Mouse (Mus musculus): ENCODE results near the gene Adgre5. TPM values are rescaled to one million over a fixed set of nuclear protein-coding genes. Genes with fewer than 3 reads are reported as not detected.

The Adgre5 gene
- polyA plus RNA-seq, 1 experiment from 2014 or later: 78.2 TPM

DNA sequence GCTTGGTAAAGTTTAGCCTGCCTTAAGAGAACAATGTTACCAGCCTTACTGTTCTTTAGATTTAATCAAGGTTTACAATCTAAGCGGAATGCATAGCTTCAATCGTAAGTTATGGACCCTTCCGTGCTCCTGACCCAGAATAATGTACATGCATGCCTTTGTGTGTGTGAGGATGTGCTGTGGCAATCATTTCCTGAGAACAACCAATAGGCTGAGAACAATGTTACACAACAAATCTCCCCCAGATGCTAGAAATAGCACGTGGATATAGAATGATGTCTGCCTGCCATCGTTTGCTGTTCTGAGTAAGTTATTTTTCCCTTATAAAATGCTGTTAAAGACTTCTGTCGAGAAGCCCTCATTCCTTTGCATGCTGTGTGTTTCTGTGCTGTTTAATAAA is 8.2 kb downstream of the Adgre5 start:
- no peak for ATAC-seq (ENCODE audit: low read depth)

DNA sequence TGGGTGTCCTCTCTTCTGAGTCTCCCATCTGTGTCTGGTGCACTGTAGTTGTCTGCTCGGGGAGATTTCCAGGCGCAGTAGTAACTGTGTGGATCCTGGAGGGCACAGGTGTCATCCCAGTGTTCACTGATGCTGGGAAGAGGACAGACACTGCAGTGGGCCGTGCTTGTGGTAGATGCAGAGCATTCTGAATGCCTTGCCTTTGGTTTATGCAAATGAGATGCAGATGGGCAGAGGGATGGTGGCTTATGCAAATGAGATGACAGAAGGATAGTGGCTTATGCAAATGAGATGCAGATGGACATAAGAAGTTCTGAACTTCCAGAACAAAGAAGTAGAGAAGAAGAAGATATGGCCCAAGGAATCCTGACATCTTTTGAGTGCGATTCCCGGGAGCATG is 9.2 kb downstream of the Adgre5 start:
- Histone ChIP-seq H3K27me3 (ENCODE audit: control insufficient read depth, insufficient read depth, low read depth, low read length) (no peaks in the 10 kb centered on the region), H3K36me3 (ENCODE audit: control insufficient read depth, insufficient read depth, low read length) (peaks cover 11% of the 10 kb centered on the region), H3K9me3 (ENCODE audit: control insufficient read depth, low read length) (no peaks in the 10 kb centered on the region), H3K4me1 (replicated peaks; ENCODE audit: control insufficient read depth, insufficient read depth, low read length) (no peaks in the 10 kb centered on the region), H3K9ac (ENCODE audit: low read length) (no peak overlapping the region), H3K4me2 (ENCODE audit: low read depth, low read length) (no peak overlapping the region), H3K4me3 (ENCODE audit: low read length) (no peak overlapping the region), H3K27ac (ENCODE audit: low read length) (no peak overlapping the region)
- no peak for ATAC-seq (ENCODE audit: low read depth)
- WGBS: 73% methylated on average over 5 of the region's 5 CpGs

More for the DNA sequence above, 8.2 kb downstream of the Adgre5 start:
- no peak overlapping the region for H3K9ac ChIP-seq (ENCODE audit: low read length)
- no peak overlapping the region for H3K4me3 ChIP-seq (ENCODE audit: low read length)
- no peaks in the 10 kb centered on the region for H3K27me3 ChIP-seq (ENCODE audit: control insufficient read depth, insufficient read depth, low read depth, low read length)
- peaks cover 10% of the 10 kb centered on the region for H3K36me3 ChIP-seq (ENCODE audit: control insufficient read depth, insufficient read depth, low read length)
- peaks cover 5% of the 10 kb centered on the region for H3K4me1 ChIP-seq (replicated peaks; ENCODE audit: control insufficient read depth, insufficient read depth, low read length)
- H3K27ac ChIP-seq (ENCODE audit: low read length): no peak overlapping the region
- WGBS: 66% methylated on average over 6 of the region's 6 CpGs
- no peaks in the 10 kb centered on the region for H3K9me3 ChIP-seq (ENCODE audit: control insufficient read depth, low read length)
- H3K4me2 ChIP-seq (ENCODE audit: low read depth, low read length): no peak overlapping the region

DNA sequence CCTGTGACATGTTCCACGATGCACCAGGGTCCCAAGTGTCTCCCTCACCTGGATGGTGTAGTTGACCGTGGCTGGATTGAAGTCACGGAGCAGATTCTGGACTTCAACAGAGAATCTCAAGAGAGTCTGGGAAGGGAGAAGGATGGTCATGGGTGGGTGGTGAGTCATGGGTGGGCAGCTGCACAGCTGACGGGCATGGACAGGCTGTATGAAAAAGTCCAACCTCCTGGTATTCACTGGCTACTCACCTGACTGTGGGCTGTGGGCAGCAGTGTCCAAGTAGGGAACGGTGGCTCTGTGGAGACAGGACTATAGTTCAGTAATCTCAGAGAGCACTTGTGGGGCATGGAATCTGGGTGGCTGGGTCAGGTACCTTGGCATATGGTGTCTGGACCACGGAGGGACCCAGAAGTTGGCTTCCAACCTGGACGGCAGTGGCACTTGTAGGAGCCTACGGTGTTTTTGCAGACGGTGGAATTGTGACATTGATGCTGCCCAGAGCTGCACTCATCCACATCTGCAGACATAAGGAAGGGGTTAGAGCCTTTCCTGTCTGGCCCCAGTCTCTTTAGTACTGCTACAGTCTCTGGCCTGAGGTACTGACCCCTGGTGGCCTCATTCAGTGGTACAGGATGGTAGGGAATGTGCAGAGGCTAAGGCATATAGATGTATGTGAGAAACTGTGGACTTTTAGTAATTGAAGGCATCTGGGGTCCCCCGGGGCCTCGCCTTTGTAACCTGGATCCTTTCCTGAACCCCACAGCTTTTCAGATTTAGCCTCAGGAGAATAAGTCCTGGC is 11.9 kb downstream of the Adgre5 start:
- H3K9me3 ChIP-seq (ENCODE audit: control insufficient read depth, low read length): no peaks in the 10 kb centered on the region
- H3K27me3 ChIP-seq (ENCODE audit: control insufficient read depth, insufficient read depth, low read depth, low read length): no peaks in the 10 kb centered on the region
- no peak for ATAC-seq (ENCODE audit: low read depth)
- no peak overlapping the region for H3K9ac ChIP-seq (ENCODE audit: low read length)
- H3K4me2 ChIP-seq (ENCODE audit: low read depth, low read length): no peak overlapping the region
- H3K36me3 ChIP-seq (ENCODE audit: control insufficient read depth, insufficient read depth, low read length): peaks cover 26% of the 10 kb centered on the region
- no peak overlapping the region for H3K4me3 ChIP-seq (ENCODE audit: low read length)
- H3K27ac ChIP-seq (ENCODE audit: low read length): no peak overlapping the region
- WGBS: 82% methylated on average over 11 of the region's 11 CpGs
- H3K4me1 ChIP-seq (replicated peaks; ENCODE audit: control insufficient read depth, insufficient read depth, low read length): no peaks in the 10 kb centered on the region

- H3K9me3 ChIP-seq (ENCODE audit: control insufficient read depth, low read length): no peaks in the 10 kb centered on the region
- no peak overlapping the region for H3K9ac ChIP-seq (ENCODE audit: low read length)
- H3K36me3 ChIP-seq (ENCODE audit: control insufficient read depth, insufficient read depth, low read length): peaks cover 56% of the 10 kb centered on the region
- 90% methylated on average over 8 of the region's 8 CpGs for whole genome bisulfite sequencing
- no peaks in the 10 kb centered on the region for H3K27me3 ChIP-seq (ENCODE audit: control insufficient read depth, insufficient read depth, low read depth, low read length)
- H3K4me2 ChIP-seq (ENCODE audit: low read depth, low read length): no peak overlapping the region
- H3K27ac ChIP-seq (ENCODE audit: low read length): no peak overlapping the region
- H3K4me1 ChIP-seq (replicated peaks; ENCODE audit: control insufficient read depth, insufficient read depth, low read length): no peaks in the 10 kb centered on the region
- no peak overlapping the region for H3K4me3 ChIP-seq (ENCODE audit: low read length)
- no peak for ATAC-seq (ENCODE audit: low read depth)
Measured at GRCm38 (mm10) chr8:83725521-83726102, 15.5 kb downstream of the Adgre5 start.

GRCm38 (mm10) chr8:83724697-83725482 is 16.2 kb downstream of the Adgre5 start:
- H3K9me3 ChIP-seq (ENCODE audit: control insufficient read depth, low read length): no peaks in the 10 kb centered on the region
- H3K27ac ChIP-seq (ENCODE audit: low read length): no peak overlapping the region
- WGBS: 42% methylated on average over 15 of the region's 15 CpGs
- H3K4me2 ChIP-seq (ENCODE audit: low read depth, low read length): no peak overlapping the region
- no peak overlapping the region for H3K4me3 ChIP-seq (ENCODE audit: low read length)
- H3K36me3 ChIP-seq (ENCODE audit: control insufficient read depth, insufficient read depth, low read length): peaks cover 59% of the 10 kb centered on the region
- no peaks in the 10 kb centered on the region for H3K27me3 ChIP-seq (ENCODE audit: control insufficient read depth, insufficient read depth, low read depth, low read length)
- no peaks in the 10 kb centered on the region for H3K4me1 ChIP-seq (replicated peaks; ENCODE audit: control insufficient read depth, insufficient read depth, low read length)
- no peak overlapping the region for H3K9ac ChIP-seq (ENCODE audit: low read length)
- peak; percentile 74 for ATAC-seq (ENCODE audit: low read depth)

- Histone ChIP-seq H3K4me2 (ENCODE audit: low read depth, low read length) (no peak overlapping the region), H3K27ac (ENCODE audit: low read length) (no peak overlapping the region), H3K36me3 (ENCODE audit: control insufficient read depth, insufficient read depth, low read length) (peaks cover 61% of the 10 kb centered on the region), H3K4me3 (ENCODE audit: low read length) (no peak overlapping the region), H3K9me3 (ENCODE audit: control insufficient read depth, low read length) (no peaks in the 10 kb centered on the region), H3K4me1 (replicated peaks; ENCODE audit: control insufficient read depth, insufficient read depth, low read length) (no peaks in the 10 kb centered on the region), H3K27me3 (ENCODE audit: control insufficient read depth, insufficient read depth, low read depth, low read length) (no peaks in the 10 kb centered on the region), H3K9ac (ENCODE audit: low read length) (no peak overlapping the region)
- ATAC-seq (ENCODE audit: low read depth): no peak; the same call in 1 of the 2 replicates
- 63% methylated on average over 11 of the region's 11 CpGs for WGBS
Measured at GRCm38 (mm10) chr8:83723447-83724083, 17.6 kb downstream of the Adgre5 start.

DNA sequence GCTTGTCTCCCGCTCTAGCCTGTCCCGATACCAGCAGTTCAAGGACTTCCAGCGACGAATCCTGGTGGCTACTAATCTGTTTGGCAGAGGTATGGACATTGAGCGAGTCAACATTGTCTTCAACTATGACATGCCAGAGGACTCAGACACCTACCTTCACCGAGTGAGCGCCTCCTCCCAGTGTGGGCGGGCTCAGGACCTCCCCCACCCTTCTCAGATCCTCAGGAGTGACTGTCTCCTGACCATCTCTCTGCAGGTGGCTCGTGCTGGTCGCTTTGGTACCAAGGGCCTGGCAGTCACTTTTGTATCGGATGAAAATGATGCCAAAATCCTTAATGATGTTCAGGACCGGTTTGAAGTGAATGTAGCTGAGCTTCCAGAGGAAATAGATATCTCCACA is 18.5 kb downstream of the Adgre5 start:
- no peaks in the 10 kb centered on the region for H3K4me1 ChIP-seq (replicated peaks; ENCODE audit: control insufficient read depth, insufficient read depth, low read length)
- WGBS: 86% methylated on average over 12 of the region's 12 CpGs
- peaks cover 58% of the 10 kb centered on the region for H3K36me3 ChIP-seq (ENCODE audit: control insufficient read depth, insufficient read depth, low read length)
- no peak overlapping the region for H3K4me2 ChIP-seq (ENCODE audit: low read depth, low read length)
- no peak overlapping the region for H3K4me3 ChIP-seq (ENCODE audit: low read length)
- no peaks in the 10 kb centered on the region for H3K27me3 ChIP-seq (ENCODE audit: control insufficient read depth, insufficient read depth, low read depth, low read length)
- H3K9me3 ChIP-seq (ENCODE audit: control insufficient read depth, low read length): no peaks in the 10 kb centered on the region
- ATAC-seq (ENCODE audit: low read depth): no peak
- H3K9ac ChIP-seq (ENCODE audit: low read length): no peak overlapping the region
- H3K27ac ChIP-seq (ENCODE audit: low read length): no peak overlapping the region

DNA sequence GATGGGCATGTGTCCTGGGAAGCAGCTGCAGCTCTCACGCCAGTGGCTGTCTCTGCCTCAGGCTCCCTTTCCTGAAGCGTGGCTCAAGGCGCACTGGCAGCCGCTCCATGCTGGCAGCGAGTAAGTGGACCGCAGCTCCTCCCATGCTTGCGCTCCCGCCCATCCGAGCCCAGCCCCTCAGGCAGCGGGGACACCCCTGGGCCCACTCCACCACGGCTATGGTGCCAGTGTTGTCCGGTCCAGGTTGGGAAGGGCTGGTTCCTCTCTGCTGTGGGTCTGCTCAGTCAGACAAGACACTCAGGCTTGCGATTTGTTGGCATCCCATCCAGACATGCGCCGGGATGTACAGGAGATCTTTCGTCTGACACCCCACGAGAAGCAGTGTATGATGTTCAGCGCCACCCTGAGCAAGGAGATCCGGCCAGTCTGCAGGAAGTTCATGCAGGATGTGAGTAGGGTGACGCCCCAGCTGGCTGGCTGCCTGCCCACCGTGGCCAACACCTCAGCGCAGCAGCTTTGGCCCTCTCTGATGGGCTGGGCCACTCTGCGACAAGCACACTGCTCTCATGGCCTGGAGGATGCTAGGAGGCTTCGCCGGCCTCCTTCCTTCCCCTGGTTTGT is 19.6 kb downstream of the Adgre5 start:
- no peak overlapping the region for H3K4me2 ChIP-seq (ENCODE audit: low read depth, low read length)
- H3K27ac ChIP-seq (ENCODE audit: low read length): peak overlapping the region; percentile 42
- ATAC-seq (ENCODE audit: low read depth): peak; percentile 62
- WGBS: 76% methylated on average over 25 of the region's 25 CpGs
- no peak overlapping the region for H3K4me3 ChIP-seq (ENCODE audit: low read length)
- no peaks in the 10 kb centered on the region for H3K9me3 ChIP-seq (ENCODE audit: control insufficient read depth, low read length)
- peaks cover 6% of the 10 kb centered on the region for H3K4me1 ChIP-seq (replicated peaks; ENCODE audit: control insufficient read depth, insufficient read depth, low read length)
- H3K9ac ChIP-seq (ENCODE audit: low read length): no peak overlapping the region
- H3K36me3 ChIP-seq (ENCODE audit: control insufficient read depth, insufficient read depth, low read length): peaks cover 58% of the 10 kb centered on the region
- no peaks in the 10 kb centered on the region for H3K27me3 ChIP-seq (ENCODE audit: control insufficient read depth, insufficient read depth, low read depth, low read length)
